Mouse (Mus musculus): Measurements from ENCODE around the gene Cc2d1b. TPM values are rescaled to one million over a fixed set of nuclear protein-coding genes. Genes with fewer than 3 reads are reported as not detected.

The Cc2d1b gene
- polyA plus RNA-seq, 1 experiment = 47.8 TPM

DNA sequence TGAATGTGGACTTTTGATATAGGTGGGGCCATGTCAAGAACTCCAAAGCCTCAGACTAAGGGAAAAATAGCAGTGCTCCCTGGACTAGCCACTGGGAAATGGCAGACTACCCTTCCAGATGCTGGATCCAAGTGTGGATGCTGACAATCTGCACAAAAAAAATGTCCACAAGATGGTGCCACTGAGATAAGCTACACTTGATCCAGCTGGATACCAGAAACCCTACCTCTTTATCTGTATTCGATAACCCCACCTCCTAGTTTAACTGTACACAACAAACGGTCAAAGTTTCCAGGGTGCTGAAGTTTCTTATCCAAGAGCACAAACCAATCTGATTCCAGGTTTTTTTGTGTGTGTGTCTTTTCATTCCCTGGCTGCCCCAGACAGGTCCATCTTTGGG lies 44.7 kb downstream of the Cc2d1b start:
- H3K4me3 ChIP-seq (ENCODE audit: low read depth, low read length) = no peak overlapping the region
- H3K36me3 ChIP-seq (ENCODE audit: control insufficient read depth, insufficient read depth, low read length, poor library complexity, severe bottlenecking) = no peaks in the 10 kb centered on the region; the same call in 1 of the 2 replicates
- H3K9ac ChIP-seq (ENCODE audit: low read depth, poor library complexity, severe bottlenecking) = no peak overlapping the region
- H3K4me1 ChIP-seq (ENCODE audit: control insufficient read depth, insufficient read depth, low read length) = peaks cover 3% of the 10 kb centered on the region
- H3K9me3 ChIP-seq (replicated peaks; ENCODE audit: control insufficient read depth, insufficient read depth, low read length, poor library complexity, severe bottlenecking) = no peaks in the 10 kb centered on the region
- H3K27ac ChIP-seq (ENCODE audit: insufficient read depth, low read length) = no peak overlapping the region
- TF ChIP-seq CTCF (IDR thresholded peaks at IDR 0.05; ENCODE audit: low read depth, low read length) (peak; percentile 31), POLR2A (IDR thresholded peaks at IDR 0.05; ENCODE audit: insufficient read depth, low read length) (no peak), EP300 (IDR thresholded peaks at IDR 0.05; ENCODE audit: insufficient read depth, low read depth, low read length) (no peak)
- H3K27me3 ChIP-seq (ENCODE audit: control insufficient read depth, insufficient read depth, low read length, poor library complexity, severe bottlenecking) = no peaks in the 10 kb centered on the region

Other genes starting within 250 kb of the Cc2d1b start
- gene Shisal2a, start 236.6 kb upstream of the Cc2d1b start, polyA plus RNA-seq (2011; ENCODE audit: insufficient read depth, insufficient read length, low read depth, missing spikeins) = 1.2 and 1.4 TPM in 2 replicates
- 11.3 and 11.5 TPM in 2 replicates for gene Gpx7, start 213.0 kb upstream of the Cc2d1b start, polyA plus RNA-seq (2011; ENCODE audit: insufficient read depth, insufficient read length, low read depth, missing spikeins)
- 75.9 and 88.3 TPM in 2 replicates for gene Tut4, start 160.5 kb upstream of the Cc2d1b start, polyA plus RNA-seq (2011; ENCODE audit: insufficient read depth, insufficient read length, low read depth, missing spikeins)
- 119 and 121 TPM in 2 replicates for gene Prpf38a, start 40.6 kb upstream of the Cc2d1b start, polyA plus RNA-seq (2011; ENCODE audit: insufficient read depth, insufficient read length, low read depth, missing spikeins)
- gene Orc1, start 40.5 kb upstream of the Cc2d1b start, polyA plus RNA-seq (2011; ENCODE audit: insufficient read depth, insufficient read length, low read depth, missing spikeins) = 69.3 and 71.1 TPM in 2 replicates
- not detected in 2 replicates for gene 3110021N24Rik, start 99.7 kb downstream of the Cc2d1b start, polyA plus RNA-seq (2011; ENCODE audit: insufficient read depth, insufficient read length, low read depth, missing spikeins)
- 16.0 and 17.7 TPM in 2 replicates for gene Zfyve9, start 160.9 kb downstream of the Cc2d1b start, polyA plus RNA-seq (2011; ENCODE audit: insufficient read depth, insufficient read length, low read depth, missing spikeins)
- gene Btf3l4, start 213.7 kb downstream of the Cc2d1b start, polyA plus RNA-seq (2011; ENCODE audit: insufficient read depth, insufficient read length, low read depth, missing spikeins) = 152 and 155 TPM in 2 replicates
- 90.6 and 99.2 TPM in 2 replicates for gene Txndc12, start 214.7 kb downstream of the Cc2d1b start, polyA plus RNA-seq (2011; ENCODE audit: insufficient read depth, insufficient read length, low read depth, missing spikeins)
- 20.1 and 20.7 TPM in 2 replicates for gene Kti12, start 227.8 kb downstream of the Cc2d1b start, polyA plus RNA-seq (2011; ENCODE audit: insufficient read depth, insufficient read length, low read depth, missing spikeins)
- not detected in 2 replicates for gene A730015C16Rik, start 228.7 kb downstream of the Cc2d1b start, polyA plus RNA-seq (2011; ENCODE audit: insufficient read depth, insufficient read length, low read depth, missing spikeins)

Measured in ES-Bruce4 (cell line).